Mouse (Mus musculus) frontal cortex, adult (tissue): ENCODE data around the gene Arhgap31.

Experiments
- ATAC-seq: cut with Nextera tagmentation; 2 replicates; pipeline ENCODE4 v1.9.2; 2017; ENCODE audit warnings: mild to moderate bottlenecking, moderate library complexity, mixed read lengths; ENCODE audit not compliant: low TSS enrichment

Gene Arhgap31

DNA sequence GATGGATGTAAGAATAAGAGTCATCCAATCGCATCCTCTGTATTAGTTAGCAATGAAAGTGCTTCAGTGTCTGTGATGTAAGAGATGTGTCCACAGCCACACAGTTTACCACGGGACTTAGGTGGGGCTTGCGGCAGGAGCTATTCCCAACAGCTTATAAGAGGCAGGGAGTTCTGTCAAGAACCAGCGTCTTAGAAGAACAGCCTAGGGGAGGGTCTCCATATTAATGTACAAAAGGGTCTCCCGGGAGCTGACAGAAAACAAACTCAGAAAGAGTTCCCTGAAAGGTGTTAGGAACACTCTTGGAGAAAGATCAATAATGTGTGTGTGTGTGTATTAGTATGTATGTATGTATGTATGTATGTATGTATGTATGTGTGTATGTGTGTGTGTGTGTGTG lies 60.4 kb downstream of the Arhgap31 start:
- no peak for ATAC-seq

DNA sequence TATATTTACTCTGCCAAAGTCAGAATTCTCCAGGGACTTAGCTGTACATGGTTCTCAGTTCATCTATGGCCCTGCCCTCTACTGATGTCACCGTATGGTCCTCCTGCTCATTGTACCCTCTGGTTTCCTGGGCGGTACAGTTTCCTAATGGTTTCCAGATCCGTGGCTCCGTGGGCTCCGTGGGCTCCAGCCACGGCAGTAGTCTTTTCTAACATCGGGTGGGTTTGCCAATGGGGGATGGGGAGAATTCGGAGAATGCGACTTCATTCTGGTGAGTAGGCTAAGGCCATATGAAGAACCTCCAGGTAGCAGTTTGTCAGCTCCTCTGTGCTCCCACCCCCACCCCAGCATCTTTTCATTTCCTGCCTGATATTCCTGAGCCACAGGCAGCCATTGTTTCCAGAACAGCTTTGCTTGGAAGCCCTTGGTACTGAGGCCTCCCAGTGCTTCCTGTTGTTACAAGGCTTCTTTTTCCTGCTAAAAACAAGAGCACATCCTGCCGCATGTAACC lies 61.3 kb downstream of the Arhgap31 start:
- no peak for ATAC-seq

DNA sequence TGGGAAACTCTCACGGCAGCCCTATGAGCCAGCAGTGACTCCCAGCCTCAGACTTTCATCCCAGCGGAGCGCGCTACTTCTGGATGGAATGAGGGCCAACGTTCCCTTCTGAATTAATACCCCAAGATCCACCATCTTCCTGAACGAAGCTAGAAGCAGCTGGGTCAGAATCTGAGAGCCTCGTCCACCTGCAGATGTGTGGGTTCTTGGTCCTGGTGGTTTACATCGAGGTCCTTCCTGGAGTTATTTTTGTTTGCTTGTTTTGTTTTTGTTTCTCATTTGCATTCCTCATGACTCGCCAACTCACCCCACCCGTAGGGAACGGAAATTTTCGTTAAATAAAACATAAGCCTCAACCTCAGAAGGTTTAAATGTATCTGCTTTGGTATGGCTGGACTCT lies 61.8 kb downstream of the Arhgap31 start:
- no peak for ATAC-seq

DNA sequence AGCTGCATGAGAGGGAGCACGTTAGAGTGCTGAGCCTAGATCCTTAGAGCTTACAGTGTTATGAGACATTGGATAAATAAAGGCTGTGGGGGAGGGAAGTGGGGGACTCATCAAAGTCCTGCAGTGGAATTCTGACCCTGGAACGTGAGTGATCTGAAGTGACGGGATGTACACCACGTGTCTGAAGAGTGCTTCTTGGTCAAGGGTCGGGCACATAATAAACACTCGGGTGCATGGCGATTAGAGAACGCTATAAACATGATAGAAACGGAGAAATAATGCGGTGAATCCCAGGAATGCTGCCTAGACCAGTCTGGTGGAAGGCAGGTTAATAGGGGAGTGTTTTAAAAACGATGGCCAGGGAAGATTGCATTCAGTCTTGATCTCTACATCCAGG lies 63.6 kb downstream of the Arhgap31 start:
- ATAC-seq: no peak

DNA sequence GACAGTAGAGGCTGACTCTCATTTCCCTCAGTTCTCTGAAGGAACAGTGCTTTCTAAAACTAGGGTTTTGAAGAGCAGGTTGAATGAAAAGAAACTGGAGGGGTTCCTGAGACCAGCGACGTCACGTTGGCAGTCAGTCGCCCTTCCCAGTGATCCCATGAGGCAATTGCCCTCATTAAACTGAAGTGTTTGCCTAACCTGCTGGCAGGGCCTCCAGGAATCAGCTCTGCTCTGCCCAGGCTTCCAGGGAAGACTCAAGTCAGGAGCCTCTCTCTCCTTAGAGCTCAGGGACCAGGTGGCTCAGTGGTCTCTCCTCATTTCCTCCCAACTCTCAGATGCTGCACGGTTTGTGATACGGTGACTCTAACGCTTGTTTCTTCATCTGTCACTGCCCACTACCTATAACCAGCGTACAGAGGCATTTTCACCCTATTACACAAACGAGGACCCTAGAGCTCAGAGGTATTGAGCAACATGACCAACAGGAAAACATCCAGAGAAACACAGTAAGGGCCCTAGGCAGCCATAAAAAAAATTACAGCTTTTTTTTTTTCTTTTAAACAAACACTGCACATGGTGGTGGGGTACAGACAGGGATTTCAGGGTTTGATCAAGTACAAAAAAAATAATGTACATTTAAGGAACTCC lies 64.2 kb downstream of the Arhgap31 start:
- ATAC-seq: no peak

DNA sequence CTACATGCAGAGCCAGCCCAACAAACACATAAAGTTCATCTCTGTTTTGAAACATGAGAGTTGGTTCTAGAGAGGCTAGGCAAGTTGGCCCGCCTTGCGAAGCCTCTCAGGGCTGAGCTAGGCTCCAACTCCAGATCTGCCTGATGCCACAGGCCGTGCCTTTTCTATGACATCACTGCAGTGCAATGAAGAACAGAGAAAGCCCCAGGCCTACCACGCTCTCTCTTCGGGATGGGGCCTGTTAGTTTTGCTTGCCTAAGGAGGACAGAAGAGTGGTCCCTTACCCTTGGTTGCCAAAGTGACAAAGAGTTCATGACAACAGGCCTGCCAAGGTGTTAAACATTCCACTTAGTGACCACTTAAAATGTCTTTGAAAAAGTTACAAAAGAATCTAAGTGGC lies 64.9 kb downstream of the Arhgap31 start:
- no peak for ATAC-seq

DNA sequence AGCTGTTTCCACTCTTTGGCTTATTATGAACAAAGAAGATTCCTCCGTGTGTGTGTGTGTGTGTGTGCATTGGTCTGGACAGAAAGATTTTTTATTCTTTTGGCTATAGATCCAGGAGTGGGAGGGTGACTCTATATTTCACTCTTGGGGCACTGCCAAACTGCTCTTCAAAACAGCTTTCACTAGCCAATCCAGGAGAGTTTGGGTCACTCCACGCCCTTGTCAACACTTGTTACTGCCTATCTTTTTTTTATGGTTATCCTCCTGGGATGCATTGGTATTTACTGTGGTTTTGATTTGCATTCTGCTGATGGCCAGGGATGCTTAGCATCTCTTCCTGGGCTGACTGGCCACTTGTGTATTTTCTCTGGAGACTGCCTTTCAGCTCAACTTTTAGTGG lies 68.6 kb downstream of the Arhgap31 start:
- no peak for ATAC-seq

DNA sequence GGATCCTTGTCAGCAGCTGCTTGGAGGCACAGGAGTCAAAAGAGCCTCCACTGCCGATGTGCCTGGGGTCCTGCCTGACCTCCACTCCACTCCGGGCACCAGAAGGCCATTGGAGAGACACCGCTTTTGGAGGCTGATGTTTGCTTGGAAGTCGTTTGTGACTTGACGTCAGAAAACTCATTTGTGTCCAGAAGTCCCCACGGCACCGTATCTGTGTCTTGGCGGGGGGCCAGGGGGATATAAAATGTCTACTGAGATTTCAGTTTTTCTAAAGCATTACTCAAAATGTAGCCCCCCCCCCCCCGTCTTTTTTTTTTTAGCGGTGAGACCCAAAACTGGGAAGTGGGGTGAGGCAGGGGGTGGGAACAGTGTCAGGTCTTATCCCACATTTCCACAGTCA lies 76.0 kb downstream of the Arhgap31 start:
- no peak for ATAC-seq

DNA sequence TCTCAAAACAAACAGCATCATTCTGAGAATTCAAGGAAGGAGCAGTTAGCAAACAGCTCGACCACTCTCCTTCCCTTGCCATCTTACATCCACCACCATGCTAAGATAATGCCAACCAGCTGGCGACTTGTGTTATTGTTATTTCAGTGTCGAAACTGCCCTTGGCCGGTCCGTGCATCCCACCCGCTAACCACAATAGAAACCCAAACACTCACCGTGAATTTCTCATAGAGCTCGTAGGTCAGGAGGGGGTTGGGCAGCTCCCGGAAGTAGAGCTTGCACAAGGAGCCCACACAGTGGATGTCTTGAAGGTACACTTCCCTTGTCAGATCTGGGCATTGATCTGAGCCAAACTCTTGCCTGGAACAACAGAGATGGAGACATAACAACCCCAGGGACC lies 76.4 kb downstream of the Arhgap31 start:
- no peak for ATAC-seq

DNA sequence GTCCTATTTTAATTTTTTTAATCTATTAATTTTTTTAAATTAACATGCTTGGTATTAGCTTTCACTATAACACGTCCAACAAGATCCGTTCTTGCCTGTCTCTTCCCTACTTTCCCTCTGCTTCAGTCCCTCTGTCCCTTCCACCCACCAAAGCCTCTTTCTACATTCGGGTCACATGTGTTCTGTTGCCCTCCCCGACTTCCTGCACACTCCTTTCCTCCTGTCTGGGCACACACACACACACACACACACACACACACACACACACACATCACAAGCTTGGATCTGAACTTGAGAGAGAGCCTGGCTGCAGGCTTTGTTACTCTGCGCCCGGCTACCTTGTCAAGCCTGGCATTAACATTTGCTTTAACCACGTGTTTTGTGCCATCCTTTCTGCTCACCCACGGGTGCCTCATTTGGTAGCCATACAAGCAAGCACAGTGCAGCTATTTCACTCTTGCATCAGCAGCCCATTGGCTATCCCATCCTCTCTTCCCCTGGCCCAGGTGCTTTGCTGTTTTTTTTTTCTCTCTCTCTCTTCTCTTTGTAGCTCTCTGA lies 77.2 kb downstream of the Arhgap31 start:
- ATAC-seq: no peak

DNA sequence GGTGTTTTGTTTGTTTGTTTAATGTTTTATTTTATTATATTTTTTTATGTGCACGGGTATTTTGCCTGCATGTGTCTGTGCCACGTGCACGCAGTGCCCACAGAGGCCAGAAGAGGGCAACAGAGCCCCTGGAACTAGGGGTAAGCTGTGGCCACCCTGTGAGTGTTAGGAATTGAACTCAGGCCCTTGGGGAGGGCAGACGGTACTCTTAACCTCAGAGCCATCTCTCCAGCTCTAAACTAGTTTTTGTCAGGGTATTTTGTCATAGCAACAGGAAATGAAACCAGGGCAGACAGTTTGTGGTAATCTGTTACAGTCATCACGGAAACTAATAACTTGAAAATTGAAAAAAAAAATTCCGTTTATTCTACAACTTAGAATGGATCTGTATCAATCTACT lies 80.9 kb downstream of the Arhgap31 start:
- no peak for ATAC-seq

DNA sequence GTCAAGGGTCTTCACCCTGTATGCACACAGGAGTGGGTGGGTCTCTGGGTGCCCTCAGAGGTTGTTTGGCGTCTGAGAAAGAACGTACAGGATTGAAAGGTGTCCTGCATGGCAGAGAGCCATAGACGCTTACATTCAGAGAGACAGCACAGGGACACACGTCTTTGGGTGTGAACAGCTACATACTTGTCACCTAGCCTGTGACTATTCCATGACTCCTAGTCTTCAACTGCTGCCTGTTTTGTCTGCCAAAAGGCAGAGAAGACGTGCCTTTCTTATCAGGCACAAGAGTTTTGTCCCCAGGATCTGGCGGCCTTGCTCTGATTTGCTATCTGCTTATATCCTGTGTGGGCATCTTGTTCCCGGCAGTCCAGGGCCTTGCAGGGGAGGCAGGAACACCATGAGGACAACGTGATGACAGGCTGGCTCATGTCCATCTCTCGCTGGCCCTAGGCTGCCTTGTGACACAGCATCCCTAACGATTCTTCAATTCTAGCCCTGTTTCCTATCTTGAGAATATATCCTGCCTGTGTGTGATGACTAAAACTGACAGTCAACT lies 87.2 kb downstream of the Arhgap31 start:
- ATAC-seq: no peak

DNA sequence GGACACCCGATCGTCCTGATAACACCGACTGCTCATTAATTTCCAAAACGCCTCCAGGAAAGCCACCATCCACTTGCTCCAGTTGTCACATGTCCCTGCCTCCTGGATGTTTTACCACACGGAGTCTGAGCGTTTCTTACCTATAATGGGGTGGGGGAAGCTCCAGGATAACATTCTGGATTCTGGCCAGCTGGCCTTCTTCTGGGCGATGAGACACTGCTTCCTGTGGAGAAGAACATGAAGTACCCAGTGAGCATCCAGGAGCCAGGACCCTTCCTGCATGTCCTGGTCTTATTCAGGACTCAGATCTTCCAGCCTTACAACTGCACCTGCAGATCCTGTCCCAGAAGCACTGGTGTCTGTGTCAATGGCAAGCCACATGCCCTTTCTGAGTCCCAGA lies 87.7 kb downstream of the Arhgap31 start:
- ATAC-seq: no peak

DNA sequence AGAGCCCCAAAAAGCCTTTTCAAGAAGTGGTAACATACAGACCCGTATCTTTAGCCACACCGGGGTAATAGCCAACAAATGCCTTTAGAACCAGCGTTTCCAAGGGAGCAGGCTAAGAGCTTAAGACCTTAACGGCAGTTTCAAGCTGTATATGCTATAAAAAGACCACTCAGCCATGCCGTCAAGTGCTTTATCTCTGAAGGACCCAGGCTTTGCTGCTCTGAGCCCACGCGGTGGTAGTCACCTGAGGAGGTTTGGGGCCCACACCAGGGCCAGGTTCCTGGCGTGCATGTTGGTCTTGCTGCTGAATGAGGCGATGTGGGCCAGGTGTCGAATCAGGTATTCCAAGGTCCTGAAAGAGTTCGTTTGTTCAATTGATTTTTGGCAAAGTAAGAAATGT lies 88.8 kb downstream of the Arhgap31 start:
- ATAC-seq: no peak

DNA sequence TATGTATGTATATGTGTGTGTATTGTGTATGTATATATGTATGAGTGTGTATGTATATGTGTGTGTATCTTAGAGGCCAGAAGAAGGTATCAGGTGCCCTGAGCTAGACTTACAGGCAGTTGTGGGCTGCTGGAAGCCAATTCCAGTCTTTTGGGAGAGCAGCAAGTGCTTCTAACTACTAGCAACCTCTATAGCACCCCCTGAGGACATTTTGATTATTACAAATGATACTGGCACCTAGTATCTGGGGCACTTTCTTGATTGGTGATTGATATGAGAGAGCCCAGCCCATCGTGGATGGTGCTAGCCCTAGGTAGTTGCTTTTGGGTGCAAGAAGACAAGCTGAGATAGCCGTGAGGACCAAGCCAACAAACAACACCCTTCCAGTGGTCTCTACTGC lies 90.8 kb downstream of the Arhgap31 start:
- ATAC-seq: no peak

DNA sequence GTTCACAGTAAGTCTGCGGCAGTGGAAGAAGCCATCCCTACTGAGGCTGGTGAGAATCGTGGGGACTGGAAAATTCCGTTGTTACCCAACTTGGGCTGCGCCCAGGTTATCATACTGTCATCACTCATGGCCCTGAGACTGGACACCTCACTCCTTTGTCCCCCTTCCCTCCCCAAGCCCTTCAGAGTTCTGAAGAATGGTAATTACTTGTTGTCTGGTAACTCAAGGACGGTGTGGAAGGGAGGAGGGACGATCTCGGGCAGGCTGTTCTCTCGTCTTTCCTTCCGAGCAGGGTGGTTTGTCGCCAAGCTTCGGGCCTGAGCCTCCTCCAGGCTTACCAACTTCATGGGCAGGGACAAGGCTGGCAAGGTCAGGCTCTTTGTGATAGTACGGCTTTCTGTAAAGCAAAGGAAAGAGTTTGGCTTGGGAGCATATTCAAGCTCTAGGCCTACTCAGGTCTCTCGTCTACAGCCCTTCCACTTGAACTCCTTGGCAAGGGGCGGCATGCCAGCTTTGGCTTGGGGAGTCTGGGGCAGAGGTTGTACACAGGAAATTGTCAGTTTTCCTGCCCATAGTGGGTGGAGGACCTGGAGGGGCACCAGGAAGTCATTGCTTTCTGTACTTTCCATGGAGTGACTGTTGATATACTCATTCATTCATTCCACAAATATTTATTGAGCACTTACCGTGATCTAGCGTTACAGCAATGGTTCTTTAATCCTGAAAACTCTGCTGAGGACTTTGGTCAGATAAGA lies 92.2 kb downstream of the Arhgap31 start:
- no peak for ATAC-seq

DNA sequence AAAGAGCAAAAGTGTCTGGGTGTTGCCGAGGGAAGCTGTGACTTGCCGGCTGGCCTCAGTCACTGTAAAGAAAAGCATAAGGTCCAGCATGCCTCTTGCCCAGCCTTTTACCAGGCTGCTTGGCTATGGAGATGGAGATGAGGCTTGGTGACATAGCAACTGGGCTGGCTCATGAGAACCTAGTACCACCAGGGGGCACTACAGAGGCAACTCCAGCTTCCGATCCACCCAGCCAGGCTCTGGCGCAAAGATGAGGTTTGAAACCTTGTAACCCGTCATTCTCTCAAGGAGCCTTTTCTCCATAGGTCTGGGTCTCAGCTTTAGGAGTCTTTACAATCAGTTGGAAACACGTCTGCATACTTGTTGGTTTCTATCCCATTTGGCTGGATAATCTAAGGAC lies 94.0 kb downstream of the Arhgap31 start:
- peak; percentile 98 for ATAC-seq

DNA sequence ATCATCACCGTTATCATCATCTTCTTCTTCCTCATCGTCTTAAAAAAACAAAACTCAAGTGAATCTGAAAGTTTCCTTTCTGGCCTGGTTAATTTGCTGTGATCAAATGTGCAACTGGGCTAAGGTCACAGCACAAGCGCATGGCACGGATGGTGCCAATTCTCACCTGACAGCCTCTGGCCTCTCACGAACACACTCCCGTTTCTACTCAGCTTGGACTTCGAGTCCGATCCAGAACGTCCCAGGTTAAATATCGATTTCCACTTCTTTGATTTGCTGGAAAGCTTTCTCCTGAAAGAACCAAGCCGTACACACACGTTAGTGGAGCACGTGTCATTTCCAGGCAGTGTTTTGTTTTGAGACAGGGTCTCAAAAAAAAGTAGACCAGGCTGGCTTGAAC lies 95.1 kb downstream of the Arhgap31 start:
- ATAC-seq: no peak

DNA sequence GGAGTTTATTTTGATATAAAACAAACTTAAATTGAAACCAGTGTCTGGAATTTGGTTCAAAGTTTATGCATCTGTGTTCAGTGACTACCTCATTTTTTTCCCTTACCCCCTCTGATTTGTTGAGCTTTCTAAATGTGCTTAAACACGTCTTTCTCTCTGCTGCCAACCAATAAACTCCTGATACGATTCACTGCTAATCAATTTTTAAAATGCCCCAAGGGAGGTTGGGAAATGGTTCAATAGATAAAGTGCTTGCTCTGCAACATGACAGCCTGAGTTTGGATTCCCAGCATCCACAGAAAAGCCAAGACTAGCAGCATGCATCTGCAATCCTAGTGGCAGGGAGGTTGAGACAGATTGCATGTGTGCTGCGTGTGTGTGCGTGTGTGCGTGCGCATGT lies 99.4 kb downstream of the Arhgap31 start:
- ATAC-seq: no peak

DNA sequence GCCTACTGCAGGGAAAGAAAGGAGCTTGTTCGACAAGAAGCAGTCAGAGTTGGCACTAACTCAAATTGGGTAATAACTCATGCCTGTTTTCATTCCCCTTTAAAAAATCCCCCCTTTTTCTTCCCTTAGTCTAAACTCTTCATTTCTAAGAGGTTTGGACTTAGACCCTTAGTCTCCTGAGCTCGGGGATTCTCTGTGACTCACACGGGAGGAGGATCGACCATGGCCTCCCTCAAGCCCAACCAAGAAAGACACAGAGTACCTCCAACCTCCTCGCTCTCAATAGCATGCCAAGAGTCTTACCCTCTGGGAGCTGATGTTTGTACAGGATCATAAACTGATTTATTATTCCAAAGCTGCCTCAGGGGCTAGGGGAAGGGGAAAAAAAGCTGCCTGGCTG lies 100.4 kb downstream of the Arhgap31 start:
- no peak for ATAC-seq

DNA sequence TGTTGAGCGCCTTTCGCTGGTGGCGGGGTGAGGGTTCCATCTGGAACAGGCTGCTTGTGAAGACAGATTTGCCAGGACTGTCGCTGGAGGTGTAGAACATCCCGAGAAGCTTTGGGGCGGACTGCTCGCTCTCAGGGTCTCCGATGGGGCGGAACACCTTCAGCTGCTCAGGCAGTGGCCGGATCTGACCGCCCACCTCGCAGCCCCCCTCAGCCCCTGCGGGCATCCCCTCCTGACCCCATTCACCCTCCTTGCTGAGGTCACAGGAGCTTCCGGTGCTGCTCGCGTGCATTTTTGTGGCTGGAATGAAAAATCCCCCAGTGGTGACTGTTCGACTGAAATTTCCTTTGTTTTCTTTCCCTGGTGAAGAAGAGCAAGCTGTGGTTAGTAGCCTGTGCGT lies 104.0 kb downstream of the Arhgap31 start:
- ATAC-seq: no peak

DNA sequence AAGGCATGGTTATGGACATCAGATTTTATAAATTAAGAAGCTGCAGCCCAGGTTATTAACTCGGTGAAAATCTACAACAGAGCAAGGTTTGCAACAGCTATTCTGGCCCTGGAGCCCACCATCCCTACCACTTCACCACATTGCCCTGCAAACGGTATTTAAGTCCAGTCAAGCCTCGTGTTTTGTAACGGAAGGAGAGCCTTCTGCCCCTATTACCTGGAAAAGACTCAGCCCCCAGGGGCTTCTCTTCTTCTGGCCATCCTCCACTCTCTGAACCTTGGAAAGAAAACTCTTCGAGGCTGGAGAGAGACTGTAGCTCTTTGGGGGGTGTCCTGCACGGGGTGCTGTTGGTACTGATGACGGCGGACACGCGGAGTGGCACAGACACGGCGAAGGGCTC lies 104.4 kb downstream of the Arhgap31 start:
- ATAC-seq: no peak

DNA sequence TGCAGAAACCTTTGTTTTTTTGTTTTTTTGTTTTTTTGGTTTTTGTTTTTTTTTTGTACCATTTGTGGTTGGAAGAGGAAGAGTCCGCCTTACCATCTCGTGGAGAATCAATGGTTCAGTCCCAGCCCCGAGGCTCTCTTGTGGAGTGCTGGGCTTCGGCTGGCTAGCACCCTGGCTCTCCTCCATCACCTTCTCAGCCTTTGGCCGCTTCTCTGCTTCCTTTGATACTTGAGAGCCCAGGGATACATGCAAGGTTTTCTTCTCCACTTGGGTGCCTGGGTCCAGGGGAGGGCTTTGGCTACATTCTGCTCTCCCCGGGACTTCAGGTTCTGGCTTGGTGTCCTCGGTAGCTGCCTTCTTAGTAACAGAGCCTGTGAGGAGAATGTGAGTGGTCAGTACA lies 106.6 kb downstream of the Arhgap31 start:
- no peak for ATAC-seq
